8 mouse cellular contexts compared by ENCODE assay signal in the genomic region with DNA sequence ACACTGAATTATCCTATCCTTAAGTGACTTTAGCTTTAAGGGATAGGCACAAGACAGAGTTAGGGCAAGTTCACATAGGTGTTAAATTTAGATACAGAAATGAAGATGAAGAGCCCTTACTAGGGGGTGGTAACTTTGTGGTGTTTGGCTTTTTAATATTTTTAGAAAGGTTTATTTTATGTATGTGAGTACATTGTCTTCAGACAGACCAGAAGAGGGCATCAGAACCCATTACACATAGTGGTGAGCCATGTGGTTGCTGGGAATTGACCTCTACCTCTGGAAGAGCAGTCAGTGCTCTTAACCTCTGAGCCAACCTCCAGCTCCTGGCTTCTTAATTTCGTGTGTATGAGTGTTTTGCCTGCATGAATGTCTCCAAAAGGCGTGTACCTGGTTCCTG. TPM values are rescaled to one million over a fixed set of nuclear protein-coding genes. Genes with fewer than 3 reads are reported as not detected.
DNase-seq lines count a peak whose midpoint lies in the region; ATAC-seq and TF ChIP-seq lines count a peak whose summit lies in the region.

No protein-coding gene starts in this region.

- peaks cover 16% of the 10 kb centered on the region for H3K4me1 ChIP-seq in lung, embryonic 16.5 days (replicated peaks; ENCODE audit: control insufficient read depth, insufficient read depth, low read length)
- peaks cover 24% of the 10 kb centered on the region for H3K4me1 ChIP-seq in forebrain, embryonic 10.5 days
- peaks cover 18% of the 10 kb centered on the region for H3K4me1 ChIP-seq in limb, embryonic 12.5 days (replicated peaks)
- H3K4me1 ChIP-seq in stomach, embryonic 16.5 days (ENCODE audit: control insufficient read depth, insufficient read depth, low read length): peaks cover 13% of the 10 kb centered on the region
- H3K4me1 ChIP-seq in thymus, adult 2 months (replicated peaks; ENCODE audit: control insufficient read depth, insufficient read depth, low read length): no peaks in the 10 kb centered on the region

- 42% methylated on average over 2 of the region's 2 CpGs for WGBS in lung, embryonic 16.5 days
- 80% methylated on average over 2 of the region's 2 CpGs for WGBS in forebrain, embryonic 10.5 days
- 66% methylated on average over 2 of the region's 2 CpGs for WGBS in limb, embryonic 12.5 days
- 56% methylated on average over 2 of the region's 2 CpGs for WGBS in stomach, embryonic 16.5 days
- 65% methylated on average over 2 of the region's 2 CpGs for WGBS in thymus, adult 2 months

- no peaks in the 10 kb centered on the region for H3K9me3 ChIP-seq in lung, embryonic 16.5 days (ENCODE audit: control insufficient read depth, low read length)
- no peaks in the 10 kb centered on the region for H3K9me3 ChIP-seq in forebrain, embryonic 10.5 days
- no peaks in the 10 kb centered on the region for H3K9me3 ChIP-seq in limb, embryonic 12.5 days
- H3K9me3 ChIP-seq in stomach, embryonic 16.5 days (replicated peaks; ENCODE audit: control insufficient read depth, low read length): no peaks in the 10 kb centered on the region

- H3K9ac ChIP-seq in lung, embryonic 16.5 days (ENCODE audit: low read length): no peak overlapping the region
- H3K9ac ChIP-seq in limb, embryonic 12.5 days (replicated peaks): no peak overlapping the region
- no peak overlapping the region for H3K9ac ChIP-seq in stomach, embryonic 16.5 days (ENCODE audit: low read length)

- no peaks in the 10 kb centered on the region for H3K27me3 ChIP-seq in lung, embryonic 16.5 days (ENCODE audit: control insufficient read depth, insufficient read depth, low read depth, low read length)
- H3K27me3 ChIP-seq in forebrain, embryonic 10.5 days (ENCODE audit: poor library complexity, severe bottlenecking): no peaks in the 10 kb centered on the region
- no peaks in the 10 kb centered on the region for H3K27me3 ChIP-seq in limb, embryonic 12.5 days
- no peaks in the 10 kb centered on the region for H3K27me3 ChIP-seq in stomach, embryonic 16.5 days (ENCODE audit: control insufficient read depth, insufficient read depth, low read length)
- no peaks in the 10 kb centered on the region for H3K27me3 ChIP-seq in thymus, adult 2 months (ENCODE audit: control insufficient read depth, insufficient read depth, low read length)

- H3K4me2 ChIP-seq in lung, embryonic 16.5 days (ENCODE audit: low read depth, low read length): peak overlapping the region; percentile 88
- peak overlapping the region; percentile 70 for H3K4me2 ChIP-seq in limb, embryonic 12.5 days
- H3K4me2 ChIP-seq in stomach, embryonic 16.5 days (ENCODE audit: low read depth, low read length): peak overlapping the region; percentile 89

- no peak overlapping the region for H3K27ac ChIP-seq in lung, embryonic 16.5 days (ENCODE audit: low read length)
- no peak overlapping the region for H3K27ac ChIP-seq in forebrain, embryonic 10.5 days
- no peak overlapping the region for H3K27ac ChIP-seq in limb, embryonic 12.5 days
- no peak overlapping the region for H3K27ac ChIP-seq in stomach, embryonic 16.5 days (ENCODE audit: low read length)
- H3K27ac ChIP-seq in thymus, adult 2 months (ENCODE audit: control insufficient read depth, insufficient read depth, low read length): no peak overlapping the region

- no peak for TF ChIP-seq POLR2A in thymus, adult 2 months (IDR thresholded peaks at IDR 0.05; ENCODE audit: control insufficient read depth, extremely low read depth, insufficient read depth, low read length, poor library complexity)

- no peak for TF ChIP-seq CTCF in thymus, adult 2 months (IDR thresholded peaks at IDR 0.05; ENCODE audit: borderline replicate concordance, control insufficient read depth, extremely low read depth, insufficient read depth, low read length, poor library complexity)

- H3K36me3 ChIP-seq in lung, embryonic 16.5 days (ENCODE audit: control insufficient read depth, insufficient read depth, low read length): peaks cover 9% of the 10 kb centered on the region
- peaks cover 56% of the 10 kb centered on the region for H3K36me3 ChIP-seq in forebrain, embryonic 10.5 days (replicated peaks)
- H3K36me3 ChIP-seq in limb, embryonic 12.5 days: peaks cover 40% of the 10 kb centered on the region
- H3K36me3 ChIP-seq in stomach, embryonic 16.5 days (ENCODE audit: control insufficient read depth, insufficient read depth, low read length): peaks cover 4% of the 10 kb centered on the region; the same call in 1 of the 2 replicates
- peaks cover 3% of the 10 kb centered on the region; the same call in 1 of the 2 replicates for H3K36me3 ChIP-seq in thymus, adult 2 months (ENCODE audit: control insufficient read depth, insufficient read depth, low read length)

- no peak for DNase-seq in lung, postnatal 36 days
- DNase-seq in forebrain, embryonic 10.5 days (ENCODE audit: extremely low spot score, low spot score): no peak
- no peak for DNase-seq in thymus, adult 2 months
- no peak for DNase-seq in layer of hippocampus, adult 9-10 months (ENCODE audit: low spot score)
- no peak for DNase-seq in right cerebral cortex, postnatal 25 days

- ATAC-seq in lung, embryonic 16.5 days (ENCODE audit: low read depth): no peak
- ATAC-seq in limb, embryonic 12.5 days (ENCODE audit: insufficient number of reproducible peaks, insufficient read depth, low FRiP score, low TSS enrichment, low read depth): no peak
- no peak for ATAC-seq in stomach, embryonic 16.5 days (ENCODE audit: insufficient read depth, low FRiP score)

- H3K4me3 ChIP-seq in lung, embryonic 16.5 days (ENCODE audit: low read length): peak overlapping the region; percentile 11; the same call in 1 of the 2 replicates
- H3K4me3 ChIP-seq in forebrain, embryonic 10.5 days: peak overlapping the region; percentile 86
- peak overlapping the region; percentile 83 for H3K4me3 ChIP-seq in limb, embryonic 12.5 days (replicated peaks)
- peak overlapping the region; percentile 70; the same call in 1 of the 2 replicates for H3K4me3 ChIP-seq in stomach, embryonic 16.5 days (replicated peaks; ENCODE audit: low read length)
- no peak overlapping the region for H3K4me3 ChIP-seq in thymus, adult 2 months (ENCODE audit: control insufficient read depth, insufficient read depth, low read length)

RNA-seq across cellular contexts. Expression of a gene that starts 1.4 kb away (rescaled TPM):
- 29.6 and 31.6 TPM in 2 replicates for polyA plus RNA-seq in lung, embryonic 16.5 days (2015; fragmentation: Nextera tagmentation; extraction: Ambion mirVana)
- 54.2 and 58.2 TPM in 2 replicates for polyA plus RNA-seq in forebrain, embryonic 10.5 days (2016; fragmentation: Nextera tagmentation; extraction: Ambion mirVana)
- 43.1 and 45.5 TPM in 2 replicates for polyA plus RNA-seq in limb, embryonic 12.5 days (2016; fragmentation: Nextera tagmentation; extraction: Ambion mirVana)
- 23.4 and 28.5 TPM in 2 replicates for polyA plus RNA-seq in stomach, embryonic 16.5 days (2015; fragmentation: Nextera tagmentation; extraction: Ambion mirVana)
- 16.0 and 16.1 TPM in 2 replicates for polyA plus RNA-seq in thymus, adult 2 months (2012; rRNA removed)

RNA-seq across cellular contexts. Expression of a gene that starts 1.5 kb away (rescaled TPM):
- polyA plus RNA-seq in lung, embryonic 16.5 days (2015; fragmentation: Nextera tagmentation; extraction: Ambion mirVana): 77.0 and 99.6 TPM in 2 replicates
- 131 and 137 TPM in 2 replicates for polyA plus RNA-seq in forebrain, embryonic 10.5 days (2016; fragmentation: Nextera tagmentation; extraction: Ambion mirVana)
- polyA plus RNA-seq in limb, embryonic 12.5 days (2016; fragmentation: Nextera tagmentation; extraction: Ambion mirVana): 125 and 136 TPM in 2 replicates
- 83.5 and 105 TPM in 2 replicates for polyA plus RNA-seq in stomach, embryonic 16.5 days (2015; fragmentation: Nextera tagmentation; extraction: Ambion mirVana)
- polyA plus RNA-seq in thymus, adult 2 months (2012; rRNA removed): 1.7 and 2.4 TPM in 2 replicates

RNA-seq across cellular contexts. Expression of a gene that starts 16.9 kb away (rescaled TPM):
- 6.9 and 7.7 TPM in 2 replicates for polyA plus RNA-seq in lung, embryonic 16.5 days (2015; fragmentation: Nextera tagmentation; extraction: Ambion mirVana)
- 11.3 and 12.2 TPM in 2 replicates for polyA plus RNA-seq in forebrain, embryonic 10.5 days (2016; fragmentation: Nextera tagmentation; extraction: Ambion mirVana)
- polyA plus RNA-seq in limb, embryonic 12.5 days (2016; fragmentation: Nextera tagmentation; extraction: Ambion mirVana): 15.3 and 17.2 TPM in 2 replicates
- polyA plus RNA-seq in stomach, embryonic 16.5 days (2015; fragmentation: Nextera tagmentation; extraction: Ambion mirVana): 7.3 and 7.4 TPM in 2 replicates
- 1.5 and 1.8 TPM in 2 replicates for polyA plus RNA-seq in thymus, adult 2 months (2012; rRNA removed)

Comparison
In these comparisons a context has a peak if more than half of its experiments do, and no peak if none do; other contexts are left out.
1. RNA of a gene that starts 1.5 kb away (polyA plus RNA-seq): 131 to 137 TPM in forebrain, embryonic 10.5 days, 125 to 136 TPM in limb, embryonic 12.5 days, 83.5 to 105 TPM in stomach, embryonic 16.5 days and 77.0 to 99.6 TPM in lung, embryonic 16.5 days; 1.7 to 2.4 TPM in thymus, adult 2 months; every median in the first group is over 10 times any median in the second.
2. Peak in every context shown above with its lines, with median percentiles within 50 percentile points of each other: H3K4me2 ChIP-seq.